Mouse (Mus musculus) forelimb bud, embryonic 11.5 days (tissue): ENCODE measurements at regions not wholly inside any gene's neighbourhood (a gene's known extent, or its start where the extent isn't known, plus 50 kb on each side); places are given as distances from the start of the nearest gene placed in this dataset.

Experiments
- DNase-seq: peaks from one replicate; pipeline ENCODE4 v3.0.0-alpha.2; 2012; ENCODE audit warnings: low read depth, low spot score

DNA sequence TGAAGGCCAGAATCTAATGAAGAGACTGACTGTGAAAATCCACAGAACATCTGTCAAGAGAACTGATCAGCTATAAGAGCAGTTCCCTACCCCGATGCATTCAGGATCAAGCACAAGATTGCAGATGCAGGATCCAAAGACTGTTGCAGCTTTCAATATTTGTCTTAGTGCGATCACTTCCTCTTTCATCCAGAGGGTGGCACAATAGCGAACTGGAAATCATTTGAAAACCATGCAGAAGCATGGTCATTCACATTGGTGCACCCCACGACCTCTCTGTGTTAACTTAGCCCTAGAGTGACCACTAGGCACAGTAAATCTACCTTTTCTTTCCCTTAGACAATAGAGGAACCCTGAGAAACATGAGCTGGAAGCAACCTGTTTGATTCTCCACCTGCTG is 55.8 kb upstream of the Pak3 start:
- DNase-seq = no peak

DNA sequence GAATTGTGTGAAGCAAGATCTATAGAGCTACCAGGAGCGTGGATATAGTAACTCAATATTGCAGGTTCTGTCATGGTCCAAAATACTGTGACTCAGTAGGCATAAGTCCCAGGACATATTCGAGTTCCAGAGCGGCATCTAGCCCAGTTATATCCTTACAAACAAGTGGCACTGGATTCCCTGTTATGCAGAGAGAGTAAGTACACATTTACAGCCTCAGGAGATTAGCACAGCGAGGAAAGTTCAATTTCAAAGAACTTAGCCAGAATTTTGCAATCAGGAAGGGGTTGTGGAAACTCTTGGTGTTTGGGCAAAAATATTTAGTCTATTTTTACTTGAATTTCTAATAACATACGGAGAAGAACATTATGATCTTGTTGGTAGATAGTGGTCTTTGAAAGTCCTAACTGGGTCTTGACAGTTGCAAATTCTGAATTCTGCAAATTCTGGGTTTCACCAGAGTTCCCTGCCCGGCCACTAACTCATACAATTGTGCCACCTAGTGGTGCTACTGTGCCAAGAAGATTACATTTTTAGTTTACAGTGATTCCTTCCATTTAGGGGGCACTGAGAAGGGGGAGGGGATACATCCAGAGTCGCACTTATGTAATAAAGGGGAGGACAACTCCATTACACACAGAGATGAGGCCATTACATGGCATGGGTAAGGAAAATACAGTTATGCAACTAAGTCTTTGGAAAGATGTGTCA is 54.7 kb upstream of the Chrdl1 start:
- peak; percentile 27 for DNase-seq

DNA sequence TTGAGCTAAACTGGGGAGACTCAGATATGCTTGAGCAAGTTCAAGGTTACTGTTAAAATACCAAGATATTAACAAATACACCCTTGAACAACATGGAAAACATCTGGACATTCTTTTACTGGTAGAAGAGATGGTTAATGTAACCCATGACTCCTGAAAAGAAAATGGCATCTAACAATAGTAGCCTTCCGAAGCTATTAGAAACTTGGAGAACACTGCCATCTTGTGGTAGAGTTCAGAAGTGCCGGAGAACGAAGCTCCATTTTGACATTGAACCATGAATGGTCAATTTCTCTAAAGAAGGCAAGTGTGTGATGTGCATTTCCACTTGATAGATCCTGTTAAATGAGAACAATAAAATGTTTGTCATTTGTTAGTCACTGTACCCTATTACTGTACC is 50.5 kb upstream of the Chrdl1 start:
- DNase-seq = peak; percentile 71
